Mouse (Mus musculus) cerebellum, adult 9-11 months (tissue): ENCODE measurements around the gene Slc28a1.
"Not testable (repeated sequence)": the region's sequence is repeated elsewhere in the genome, so short reads cannot be mapped to it uniquely, and the experiment has no call there.

Source experiments
- DNase-seq: peaks from one replicate; pipeline ENCODE4 v3.0.0; 2022

The Slc28a1 gene

DNA sequence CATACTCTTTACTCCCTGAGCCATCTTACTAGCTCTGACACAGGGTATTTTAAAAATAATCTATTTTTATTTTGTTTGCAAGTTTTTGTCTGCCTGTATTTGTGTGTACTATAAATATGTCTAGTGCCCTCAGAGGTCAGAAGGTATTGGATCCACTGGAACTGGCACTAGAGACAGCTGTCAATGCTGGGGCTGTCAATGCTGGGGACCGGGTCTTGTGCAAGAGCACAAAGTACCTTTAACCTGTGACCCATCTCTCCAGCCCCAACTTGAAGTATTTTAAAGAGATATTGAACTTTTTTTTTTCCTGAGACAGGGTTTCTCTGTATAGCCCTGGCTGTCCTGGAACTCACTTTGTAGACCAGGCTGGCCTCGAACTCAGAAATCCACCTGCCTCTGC is 59.3 kb downstream of the Slc28a1 start:
- no peak for DNase-seq

DNA sequence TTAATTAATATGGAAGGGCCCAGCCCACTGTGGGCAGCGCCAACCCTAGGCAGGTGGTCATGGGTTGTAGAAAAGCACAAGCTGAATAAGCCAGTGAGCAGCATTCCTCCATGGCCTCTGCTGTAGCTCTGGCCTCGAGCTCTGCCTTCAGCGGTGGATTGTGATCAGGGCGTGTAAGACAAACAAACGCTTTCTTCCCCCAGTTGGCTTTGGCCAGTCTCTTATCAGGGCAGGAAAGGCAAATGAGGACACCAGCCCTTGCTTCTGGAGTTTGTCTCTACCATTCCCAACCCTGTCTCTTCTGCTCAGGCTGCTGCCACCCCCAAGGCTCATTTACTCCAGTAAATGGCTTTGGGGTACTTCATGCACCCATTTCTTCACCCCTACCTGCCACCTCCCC is 60.1 kb downstream of the Slc28a1 start:
- no peak for DNase-seq

DNA sequence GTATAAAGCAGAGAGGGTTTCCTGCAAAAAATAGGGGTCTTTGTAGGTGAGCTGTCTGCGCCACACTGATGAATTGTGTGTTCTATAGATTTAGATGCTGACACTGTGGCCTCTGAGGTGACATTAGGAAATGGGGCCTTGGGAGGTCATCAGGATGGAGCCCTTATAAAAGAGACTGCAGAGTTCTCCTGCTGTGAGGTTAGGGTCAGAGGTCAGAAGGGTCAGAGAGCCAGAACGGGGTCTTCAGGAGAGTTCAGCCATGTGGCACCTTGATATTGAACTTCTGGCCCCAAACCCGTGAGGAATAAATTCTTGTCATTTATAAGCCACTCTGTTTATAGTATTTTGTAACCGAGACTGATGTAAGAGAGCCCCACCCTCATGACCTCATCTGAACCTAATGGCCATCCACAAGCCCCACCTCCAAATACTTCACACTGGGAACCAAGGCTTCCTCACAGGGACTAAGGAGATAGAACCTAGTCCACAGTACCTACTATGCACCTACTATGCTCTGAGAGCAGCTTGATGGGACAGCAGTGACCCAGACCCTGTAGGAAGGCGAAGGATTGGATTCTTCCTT is 61.7 kb downstream of the Slc28a1 start:
- no peak for DNase-seq

DNA sequence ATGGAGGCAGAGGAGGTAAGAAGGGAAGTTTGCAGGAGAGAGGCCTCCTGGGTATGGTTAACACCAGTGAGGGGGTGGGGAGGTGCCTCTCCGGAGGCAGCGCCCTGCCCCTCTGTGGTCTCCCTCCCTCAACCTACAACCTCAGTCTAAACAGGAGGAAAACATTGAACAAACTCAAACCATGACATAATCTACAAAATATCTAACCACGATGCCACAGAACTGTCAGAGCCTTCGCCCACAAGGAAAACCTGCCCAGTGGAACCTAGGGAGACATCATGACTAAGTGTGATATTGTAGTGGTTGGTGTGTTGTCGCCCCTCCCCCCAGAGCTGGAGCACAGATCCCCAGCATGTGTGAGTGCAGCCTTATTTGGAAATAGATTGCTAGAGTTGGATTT is 64.9 kb downstream of the Slc28a1 start:
- DNase-seq = no peak

DNA sequence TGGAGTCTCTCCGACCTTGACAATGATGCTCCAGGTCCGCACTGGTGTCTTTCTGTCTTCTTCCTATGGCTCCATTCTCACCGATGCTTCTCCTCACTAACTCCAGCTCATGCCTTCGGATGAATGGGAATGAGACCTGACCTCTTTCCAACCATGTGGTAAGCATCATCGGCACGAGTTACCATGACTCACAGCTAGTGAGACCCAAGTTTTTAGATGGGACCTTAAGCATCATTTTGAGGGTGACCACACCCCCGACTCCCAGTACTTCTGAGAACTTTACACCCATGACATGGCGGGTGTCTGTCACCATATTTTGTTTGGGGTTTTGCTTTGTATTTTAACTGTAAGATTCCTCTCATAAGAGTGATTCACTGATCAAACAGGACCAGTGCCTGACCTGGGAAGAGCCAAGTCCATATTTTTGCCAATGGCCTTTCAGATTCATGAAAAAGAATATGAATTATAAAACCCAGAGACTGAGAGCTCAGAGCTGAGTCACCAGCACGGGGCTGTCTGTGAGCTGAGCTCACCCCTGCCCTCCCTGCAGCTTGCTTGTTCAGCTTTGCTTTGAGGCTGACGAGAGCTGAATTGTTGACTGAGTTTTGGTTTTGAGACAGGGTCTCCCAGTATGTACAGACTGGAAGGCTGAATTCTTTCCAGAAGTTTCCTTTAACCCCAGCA is 68.0 kb downstream of the Slc28a1 start:
- no peak for DNase-seq

DNA sequence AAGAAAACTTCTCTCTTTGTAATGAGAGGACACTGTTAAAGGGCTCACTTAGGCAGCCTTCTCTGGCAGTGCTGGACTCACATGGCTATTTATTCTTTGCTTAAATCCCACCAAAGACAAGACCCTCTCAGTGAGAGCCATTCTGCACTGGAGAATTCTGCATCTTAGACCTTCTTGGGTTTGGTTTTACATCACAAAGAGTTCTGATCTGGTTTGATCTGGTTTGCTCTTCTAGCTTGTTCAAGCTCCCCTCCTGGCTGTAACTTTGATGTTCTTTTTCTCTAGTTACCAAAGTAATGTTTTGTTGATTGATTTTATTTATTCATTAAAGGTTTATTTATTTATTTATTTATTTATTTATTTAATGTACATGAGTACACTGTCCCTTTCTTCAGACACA is 68.6 kb downstream of the Slc28a1 start:
- no peak for DNase-seq

DNA sequence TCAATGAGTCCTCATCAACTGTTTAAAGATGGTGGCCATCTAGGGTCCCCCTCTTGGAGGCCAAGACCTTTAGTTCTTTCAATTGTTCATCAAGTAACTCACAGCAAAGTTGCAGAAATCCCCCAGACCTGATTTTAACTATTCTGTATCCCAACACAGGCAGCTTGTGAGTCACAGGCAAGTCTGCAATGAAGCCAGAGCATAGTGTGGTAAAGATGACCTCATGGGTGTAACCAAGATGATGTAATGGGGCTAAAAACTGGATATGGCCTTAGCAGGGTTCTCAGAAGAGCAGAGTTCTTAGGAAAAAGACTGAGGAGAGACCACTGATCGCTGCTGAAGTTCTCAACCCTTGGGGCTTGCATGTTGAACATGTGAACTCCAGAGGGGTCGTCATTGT is 69.5 kb downstream of the Slc28a1 start:
- no peak for DNase-seq

DNA sequence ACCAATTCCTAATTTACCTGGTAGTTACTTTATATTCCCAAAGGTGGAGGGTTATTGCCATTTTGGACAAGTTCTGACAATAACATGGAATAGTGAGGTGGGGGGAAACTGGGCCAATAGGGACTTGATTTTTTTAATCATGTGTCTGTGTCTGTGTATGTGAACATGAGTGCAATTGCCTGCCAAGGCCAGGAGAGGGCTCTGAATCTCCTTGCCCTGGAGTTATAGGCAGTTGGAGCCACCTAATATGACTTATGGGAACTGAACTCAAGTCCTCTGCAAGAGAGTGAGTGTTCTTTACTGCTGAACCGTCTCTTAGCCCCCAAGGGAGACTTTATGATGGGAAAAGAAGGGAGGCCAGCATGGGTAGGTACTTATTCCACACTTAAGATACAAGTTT is 70.1 kb downstream of the Slc28a1 start:
- DNase-seq = no peak

DNA sequence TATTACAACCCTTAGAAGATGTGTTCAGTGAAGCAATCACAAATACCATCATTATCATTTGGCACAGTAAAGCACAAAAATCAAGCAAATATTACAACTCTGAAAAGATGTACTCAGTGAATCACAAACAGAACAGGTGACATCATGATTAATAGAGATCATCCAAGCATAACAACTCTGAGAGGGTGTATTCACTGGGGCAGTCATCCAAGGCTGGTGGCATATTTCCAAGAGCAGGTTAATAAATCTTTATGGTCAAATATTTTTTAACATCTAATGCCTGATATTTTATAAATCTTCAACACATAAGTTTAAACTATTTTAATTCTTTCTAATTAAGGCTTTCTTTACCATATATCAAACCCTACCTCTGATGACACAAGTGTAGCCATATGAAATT is 71.4 kb downstream of the Slc28a1 start:
- not testable (repeated sequence) for DNase-seq

DNA sequence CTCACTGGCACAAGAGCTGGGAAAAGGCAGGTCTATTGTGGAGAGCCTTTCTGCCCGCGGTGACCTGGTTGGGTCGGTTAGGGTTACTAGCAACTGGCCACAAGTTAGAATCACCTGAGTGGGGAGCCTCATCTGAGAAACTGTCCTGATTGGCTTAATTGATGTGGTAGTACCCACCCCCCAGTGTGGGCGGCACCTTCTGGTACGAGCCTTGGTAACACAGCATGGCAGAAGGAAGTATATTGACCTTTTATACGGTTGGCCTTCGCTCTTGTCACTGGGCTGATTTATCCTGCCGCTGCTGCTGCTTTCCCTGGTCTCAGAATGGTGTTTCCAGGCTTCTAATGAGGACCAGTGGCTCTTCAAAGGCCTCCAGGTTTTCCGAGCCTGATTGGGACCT is 74.6 kb downstream of the Slc28a1 start:
- no peak for DNase-seq

DNA sequence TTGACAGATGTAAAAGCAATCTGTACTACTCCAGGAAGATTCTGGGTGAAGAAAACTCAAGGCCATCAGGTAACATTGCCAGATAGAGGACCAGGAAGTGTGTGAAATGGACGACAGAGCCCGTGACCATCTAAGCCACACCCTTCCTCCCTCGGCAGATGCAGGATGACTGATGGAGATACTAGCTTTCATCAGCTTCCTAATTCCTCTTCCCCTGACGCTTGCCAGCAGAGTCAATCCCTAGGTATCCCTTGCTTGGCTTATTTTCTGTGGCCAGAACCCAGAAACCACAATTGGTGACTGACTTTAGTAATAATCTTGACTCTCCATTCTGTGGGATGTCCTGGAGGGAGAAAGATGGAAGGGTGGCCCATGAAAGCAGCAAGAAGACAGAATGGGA is 80.9 kb downstream of the Slc28a1 start:
- no peak for DNase-seq

DNA sequence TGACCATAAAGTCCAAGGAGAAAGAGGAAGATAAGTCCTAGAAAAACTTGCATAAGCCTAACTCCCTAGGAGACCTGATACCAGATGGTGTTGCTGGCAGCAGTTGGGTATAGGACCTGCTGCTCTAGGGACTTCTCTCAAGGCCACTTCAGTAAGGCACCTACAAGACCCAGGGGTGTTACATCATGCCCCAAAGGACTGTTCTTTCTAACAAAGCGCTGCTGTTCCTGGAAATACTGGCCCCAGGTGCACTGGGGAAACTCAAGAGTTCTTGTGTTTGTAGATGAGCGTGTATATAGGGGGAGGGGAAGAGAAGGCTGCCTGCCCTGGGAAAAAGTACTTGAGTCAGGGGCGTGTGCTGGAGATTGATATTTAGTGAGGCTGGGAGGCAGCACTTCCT is 82.2 kb downstream of the Slc28a1 start:
- DNase-seq = no peak

DNA sequence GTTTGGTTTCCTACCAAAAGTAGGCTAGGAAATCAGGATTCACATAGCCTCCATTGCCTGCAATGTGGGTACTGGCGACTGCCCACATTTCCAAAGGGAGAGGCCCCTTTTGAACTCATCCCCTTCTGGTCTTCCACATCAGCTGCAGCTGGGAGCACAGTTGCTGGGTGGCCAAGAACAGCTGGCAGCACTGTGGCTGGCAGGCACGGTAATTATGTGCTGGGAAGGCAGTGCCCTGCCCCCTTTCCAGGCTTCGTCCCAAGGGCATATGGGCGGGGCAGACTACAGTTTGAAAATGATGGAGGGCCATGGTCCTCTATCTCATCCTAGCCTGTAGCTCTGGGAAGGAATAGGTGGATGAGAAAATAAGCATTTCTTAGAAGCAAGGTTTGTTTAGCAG is 83.9 kb downstream of the Slc28a1 start:
- DNase-seq = no peak

DNA sequence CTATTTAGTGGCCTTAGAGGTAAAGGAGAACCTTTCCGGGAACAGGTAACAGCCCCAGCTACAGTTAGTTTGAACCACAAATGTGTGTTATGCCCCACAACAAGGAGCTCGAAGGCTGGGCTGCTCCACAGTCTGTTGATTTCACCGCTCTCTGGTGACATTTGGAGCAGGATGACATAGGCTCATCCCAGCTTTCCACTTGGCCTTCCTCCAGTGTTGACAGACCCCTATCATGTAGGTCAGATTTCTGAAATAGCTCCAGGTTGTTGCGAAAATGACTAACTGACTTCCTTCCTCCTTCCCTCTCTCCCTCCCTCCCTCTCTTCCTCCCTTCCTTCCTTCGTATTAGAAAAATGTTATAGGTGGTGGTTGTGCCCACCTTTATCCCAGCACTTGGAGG is 84.5 kb downstream of the Slc28a1 start:
- no peak for DNase-seq

DNA sequence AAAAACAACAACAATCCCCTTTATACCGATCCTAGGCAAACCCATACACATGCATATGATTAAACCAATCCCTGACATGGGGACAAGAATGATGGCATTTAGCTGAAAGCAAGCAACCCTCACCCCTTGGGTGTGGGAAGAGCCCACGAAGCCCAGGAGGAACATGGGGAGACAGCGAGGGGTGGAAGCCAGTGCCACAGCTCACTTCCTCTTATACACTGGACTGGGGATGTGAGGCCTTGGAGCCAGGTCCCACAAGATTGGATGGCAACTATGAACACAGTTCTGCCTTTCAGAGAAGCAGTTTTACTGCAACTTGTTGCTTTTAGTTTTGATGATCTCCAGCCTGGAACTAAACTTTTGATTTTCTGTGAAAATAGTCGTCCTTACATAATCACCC is 85.2 kb downstream of the Slc28a1 start:
- no peak for DNase-seq

DNA sequence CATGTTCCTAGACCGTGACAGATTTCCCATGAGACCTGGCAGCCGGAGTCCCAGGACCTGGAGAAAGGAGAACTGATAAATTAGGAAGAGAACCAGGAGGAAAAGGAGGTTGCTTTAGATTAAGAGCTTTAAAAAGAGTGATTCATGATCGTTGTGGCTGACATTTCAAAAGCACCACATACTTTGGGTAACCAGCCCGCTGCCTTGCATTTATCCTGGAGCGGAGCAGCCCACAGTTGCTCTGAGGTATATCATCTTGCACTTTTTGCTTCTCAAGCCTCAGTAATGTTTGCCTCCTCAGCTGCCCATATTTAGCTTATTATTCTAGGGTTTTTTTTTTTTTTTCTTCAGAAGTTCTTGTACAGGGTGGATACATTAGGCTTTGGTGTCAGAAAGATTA is 87.8 kb downstream of the Slc28a1 start:
- no peak for DNase-seq

DNA sequence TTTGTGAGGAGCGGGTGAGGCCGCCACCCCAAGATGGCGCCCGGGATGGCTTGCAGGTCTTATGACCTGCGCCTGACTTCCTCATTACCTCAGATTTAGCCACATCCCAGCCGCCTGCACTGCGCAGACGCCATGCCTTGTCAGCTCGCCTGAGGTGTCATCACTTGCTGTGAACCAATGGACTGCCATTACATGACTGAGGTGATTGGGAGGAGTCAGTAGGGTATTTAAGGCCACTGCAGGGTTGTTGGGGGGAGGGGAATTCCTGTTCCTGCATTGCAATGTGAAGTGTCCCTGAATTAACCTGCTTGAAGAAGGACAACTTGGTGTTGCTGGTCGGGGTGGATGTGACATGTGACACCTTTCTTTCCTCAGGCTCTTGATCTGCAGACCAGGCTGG is 89.0 kb downstream of the Slc28a1 start:
- not testable (repeated sequence) for DNase-seq

DNA sequence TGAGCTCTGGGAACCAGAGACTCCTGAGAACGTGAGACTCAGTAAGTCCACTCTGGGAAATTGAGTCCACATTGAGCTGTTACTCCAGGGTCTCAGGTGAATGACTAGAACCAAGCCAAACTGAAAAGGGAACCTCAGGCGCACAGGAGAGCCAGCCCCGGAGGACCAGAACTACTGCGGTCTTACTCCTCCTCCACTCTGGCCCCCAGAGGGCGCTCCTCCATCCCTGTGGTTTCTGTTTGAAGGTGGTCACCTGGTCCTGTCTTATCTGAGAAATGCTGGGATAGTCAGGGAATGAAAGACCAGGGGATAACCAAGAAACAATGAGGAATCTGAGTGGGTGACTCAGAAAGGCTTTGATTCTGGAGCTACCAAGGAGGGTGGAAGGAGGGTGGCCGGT is 94.3 kb downstream of the Slc28a1 start:
- no peak for DNase-seq

DNA sequence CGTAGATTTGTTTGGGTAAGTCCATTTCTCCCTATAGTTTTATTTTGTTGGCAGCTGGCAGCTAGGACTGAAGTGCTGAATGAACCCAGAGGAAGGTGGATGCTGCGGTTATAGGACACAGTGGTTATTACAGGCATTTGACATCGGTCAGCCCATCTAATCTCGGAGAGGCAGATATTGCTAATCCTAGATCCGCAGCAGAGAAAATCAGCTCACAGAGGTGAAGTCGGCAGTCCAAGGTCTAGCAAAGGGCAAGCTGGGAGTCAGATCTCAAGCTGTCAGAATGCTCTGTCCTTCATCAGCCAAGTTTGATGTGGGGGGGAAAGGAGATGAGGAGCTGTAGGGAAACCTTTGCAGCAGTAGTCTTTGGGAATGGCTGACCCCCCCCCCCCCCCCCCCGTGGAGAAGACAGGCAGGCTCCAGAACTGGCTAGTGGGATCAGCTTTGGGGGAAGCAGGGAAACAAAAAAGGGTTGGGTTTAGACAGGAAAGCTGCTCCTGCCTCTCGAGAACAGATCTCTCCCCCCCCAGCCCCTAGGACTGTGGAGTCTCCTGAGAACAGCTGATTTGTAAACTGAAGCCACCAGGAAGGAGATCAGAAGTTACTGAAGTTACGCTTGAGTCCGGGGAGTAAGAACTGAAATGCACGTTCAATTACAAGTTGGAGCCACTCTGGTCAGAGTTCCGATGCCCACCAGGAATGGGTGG is 95.5 kb downstream of the Slc28a1 start:
- no peak for DNase-seq

DNA sequence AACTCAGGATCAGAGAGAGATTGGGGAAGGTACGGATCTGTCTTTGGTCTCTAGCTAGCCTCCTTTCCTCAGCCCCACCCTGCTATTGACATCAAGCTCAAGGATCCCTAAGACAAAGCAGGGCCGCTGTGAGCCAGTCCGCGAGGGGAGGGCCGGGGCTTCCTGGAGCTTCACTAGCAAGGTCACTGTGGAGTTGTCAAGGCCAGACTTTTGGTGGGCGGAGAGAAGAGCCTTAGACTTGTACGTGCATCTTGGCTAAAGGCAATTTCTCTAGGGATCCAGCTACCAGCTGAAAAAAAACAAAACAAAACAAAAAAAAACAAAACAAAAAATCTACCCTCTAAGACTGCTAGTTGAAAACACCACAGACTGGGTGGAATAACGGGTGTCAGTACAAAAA is 97.2 kb downstream of the Slc28a1 start:
- DNase-seq = no peak

DNA sequence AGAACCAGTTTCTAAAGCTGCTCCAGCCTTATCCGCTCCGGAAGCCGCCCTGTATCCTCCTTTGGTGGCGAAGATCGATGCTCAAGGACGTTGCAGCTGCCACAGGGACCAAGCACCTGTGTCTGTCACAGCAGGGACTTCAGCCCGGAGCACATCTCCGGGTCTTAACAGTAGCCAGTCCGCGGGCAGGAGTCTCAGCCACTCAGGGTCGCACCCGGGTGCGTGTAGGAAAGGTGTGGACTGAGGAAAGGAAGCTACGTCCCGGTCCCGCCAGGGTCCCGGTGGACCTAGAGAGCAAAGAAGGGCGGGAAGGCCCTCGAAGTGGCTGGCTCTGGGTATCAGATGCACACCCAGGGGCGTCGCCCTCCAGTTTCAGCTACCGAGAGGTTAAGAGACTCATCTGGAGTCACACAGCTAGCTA is 97.7 kb downstream of the Slc28a1 start:
- DNase-seq = no peak

DNA sequence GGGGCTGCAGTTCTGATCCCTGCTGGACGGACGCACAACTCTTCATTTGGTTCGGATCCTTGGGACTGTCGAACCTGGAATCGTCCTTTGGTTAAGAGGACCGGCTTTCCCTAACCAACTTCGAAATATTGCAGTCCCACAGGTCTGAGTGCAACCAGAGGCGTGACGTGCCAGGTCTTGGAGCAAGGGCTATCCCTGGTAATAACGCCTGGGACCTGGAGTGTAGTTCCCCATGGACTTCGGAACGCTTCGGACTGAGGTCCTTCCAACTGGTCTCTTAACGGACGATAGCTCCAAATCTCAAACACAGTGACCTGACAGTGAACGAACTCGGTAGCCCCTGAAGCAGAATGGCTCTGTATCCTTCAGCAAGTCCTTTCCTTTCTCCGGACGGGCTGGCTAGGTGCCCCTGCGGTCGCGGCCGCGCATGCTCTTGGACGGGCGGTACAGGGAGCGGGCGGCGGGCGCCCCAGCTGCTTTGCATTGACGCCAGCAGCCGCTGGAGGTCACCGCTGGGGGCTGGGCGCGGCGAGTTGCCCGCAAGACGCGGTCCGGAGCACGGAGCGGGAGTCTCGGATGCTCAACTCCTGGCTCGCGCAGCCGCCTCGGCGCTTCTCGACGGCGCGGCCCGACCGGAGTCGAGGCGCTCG is 98.2 kb downstream of the Slc28a1 start:
- DNase-seq = peak; percentile 41

DNA sequence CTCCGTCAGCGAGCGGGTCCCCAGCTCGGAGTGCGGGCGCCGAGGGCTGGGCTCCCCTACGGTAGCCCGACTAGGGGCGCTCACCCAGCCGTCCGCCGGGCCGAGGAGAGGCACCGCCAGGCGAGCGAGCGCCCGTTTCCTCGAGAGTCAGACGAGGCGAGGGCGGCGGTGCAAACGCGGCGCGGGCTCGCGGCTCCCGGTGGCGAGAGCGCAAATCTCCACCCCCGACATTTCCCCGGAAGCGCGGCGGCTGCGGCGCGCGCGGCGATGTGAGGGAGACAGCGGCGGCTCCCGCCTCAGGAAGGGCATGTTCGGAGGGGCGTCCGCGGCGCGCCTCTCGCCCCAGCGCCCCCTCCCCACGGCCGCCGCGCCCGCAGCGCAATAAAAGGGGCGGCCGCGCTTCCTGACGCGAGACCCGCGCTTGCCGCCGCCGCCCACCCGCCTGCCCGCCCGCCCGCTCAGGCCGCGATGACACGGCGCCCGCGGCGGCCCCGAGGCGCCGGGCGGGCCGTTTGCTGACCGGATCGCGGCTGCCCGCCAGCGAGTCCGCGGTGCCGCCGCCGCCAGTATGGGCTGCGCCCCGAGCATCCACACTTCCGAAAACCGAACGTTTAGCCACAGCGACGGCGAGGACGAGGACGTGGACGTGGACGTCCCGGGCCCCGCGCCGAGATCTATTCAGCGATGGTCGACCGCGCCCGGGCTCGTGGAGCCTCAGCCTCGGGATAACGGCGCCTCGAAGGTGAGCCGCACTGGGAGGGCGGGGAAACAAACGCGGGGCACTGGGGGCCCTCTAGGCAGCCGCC is 99.0 kb downstream of the Slc28a1 start, which contains the start of gene Pde8a:
TSS of gene Pde8a (plus strand) at position 250 of the 806 bp plus-strand sequence.
- no peak for DNase-seq
